Comparison of ENCODE assay signal across 18 mouse cellular contexts in genomic region chr15:63670561-63670960, GRCm38 (mm10).
"Had no signal": no experiment of that assay in that cellular context is flagged by ENCODE, and none has a peak within 500 bp of the region (broad histone marks: within the 10 kb centered on the region; RNA-seq: fewer than 3 reads in every experiment).

No protein-coding gene starts in this region.

- H3K36me3 ChIP-seq: limb, embryonic 12.5 days; liver, embryonic 12.5 days; liver, embryonic 15.5 days; lung, embryonic 15.5 days; midbrain, embryonic 10.5 days; midbrain, embryonic 13.5 days; neural tube, embryonic 13.5 days had no signal

- H3K9ac ChIP-seq: limb, embryonic 12.5 days; liver, embryonic 12.5 days; liver, embryonic 15.5 days; lung, embryonic 15.5 days; midbrain, embryonic 13.5 days; neural tube, embryonic 13.5 days had no signal

- H3K27ac ChIP-seq: left cerebral cortex, adult 2 months; limb, embryonic 12.5 days; liver, embryonic 12.5 days; liver, embryonic 15.5 days; lung, embryonic 15.5 days; midbrain, embryonic 10.5 days; midbrain, embryonic 13.5 days; neural tube, embryonic 13.5 days had no signal

- ATAC-seq: liver, embryonic 12.5 days; midbrain, embryonic 13.5 days had no signal

- H3K4me3 ChIP-seq: left cerebral cortex, adult 2 months; limb, embryonic 12.5 days; liver, embryonic 12.5 days; liver, embryonic 15.5 days; lung, embryonic 15.5 days; megakaryocyte, embryonic 14.5 days; midbrain, embryonic 10.5 days; midbrain, embryonic 13.5 days; neural tube, embryonic 13.5 days had no signal

- H3K9me3 ChIP-seq: limb, embryonic 12.5 days; liver, embryonic 15.5 days; lung, embryonic 15.5 days; midbrain, embryonic 10.5 days; midbrain, embryonic 13.5 days had no signal

- H3K4me1 ChIP-seq: limb, embryonic 12.5 days; liver, embryonic 15.5 days had no signal

- H3K4me2 ChIP-seq: limb, embryonic 12.5 days; liver, embryonic 12.5 days; liver, embryonic 15.5 days; lung, embryonic 15.5 days; midbrain, embryonic 13.5 days; neural tube, embryonic 13.5 days had no signal

- DNase-seq: kidney, adult 9 months; kidney, postnatal 14 days; kidney, postnatal 4 days; liver; lung, adult 18-20 months; lung, postnatal 10 days; lung, postnatal 36 days; thymus, adult 18-20 months; thymus, postnatal 36 days had no signal

- H3K27me3 ChIP-seq: limb, embryonic 12.5 days; liver, embryonic 12.5 days; liver, embryonic 15.5 days; lung, embryonic 15.5 days; megakaryocyte, embryonic 14.5 days; neural tube, embryonic 13.5 days had no signal
